Mouse (Mus musculus): ENCODE data around the gene Brms1.

The Brms1 gene

DNA sequence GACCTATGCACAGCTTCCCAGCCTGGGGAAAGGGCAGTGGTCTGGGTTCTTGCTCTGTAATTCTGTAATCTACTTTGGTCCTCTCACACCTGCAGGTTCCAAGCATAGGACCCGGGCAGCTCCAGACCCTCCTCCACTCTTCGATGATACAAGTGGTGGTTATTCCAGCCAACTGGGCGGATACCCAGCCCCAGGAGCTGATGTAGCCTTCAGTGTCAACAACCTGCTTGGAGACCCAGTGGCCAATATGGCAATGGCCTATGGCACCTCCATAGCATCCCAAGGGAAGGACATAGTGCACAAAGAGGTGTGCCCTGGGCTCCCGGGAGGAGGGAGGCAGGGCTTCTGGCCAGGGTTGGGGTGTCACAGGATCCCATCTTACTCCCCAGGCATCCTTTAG is 48.2 kb downstream of the Brms1 start:
- DNase-seq (ENCODE audit: low spot score): no peak

- no peak for DNase-seq (ENCODE audit: low spot score)
Measured at GRCm38 (mm10) chr19:5092083-5092482, 50.9 kb downstream of the Brms1 start.

- DNase-seq (ENCODE audit: low spot score): no peak
Measured at GRCm38 (mm10) chr19:5093481-5094242, 52.5 kb downstream of the Brms1 start.

GRCm38 (mm10) chr19:5094243-5094632 is 53.1 kb downstream of the Brms1 start:
- DNase-seq (ENCODE audit: low spot score): peak; percentile 90

GRCm38 (mm10) chr19:5094746-5095417 is 53.7 kb downstream of the Brms1 start:
- DNase-seq (ENCODE audit: low spot score): no peak

DNA sequence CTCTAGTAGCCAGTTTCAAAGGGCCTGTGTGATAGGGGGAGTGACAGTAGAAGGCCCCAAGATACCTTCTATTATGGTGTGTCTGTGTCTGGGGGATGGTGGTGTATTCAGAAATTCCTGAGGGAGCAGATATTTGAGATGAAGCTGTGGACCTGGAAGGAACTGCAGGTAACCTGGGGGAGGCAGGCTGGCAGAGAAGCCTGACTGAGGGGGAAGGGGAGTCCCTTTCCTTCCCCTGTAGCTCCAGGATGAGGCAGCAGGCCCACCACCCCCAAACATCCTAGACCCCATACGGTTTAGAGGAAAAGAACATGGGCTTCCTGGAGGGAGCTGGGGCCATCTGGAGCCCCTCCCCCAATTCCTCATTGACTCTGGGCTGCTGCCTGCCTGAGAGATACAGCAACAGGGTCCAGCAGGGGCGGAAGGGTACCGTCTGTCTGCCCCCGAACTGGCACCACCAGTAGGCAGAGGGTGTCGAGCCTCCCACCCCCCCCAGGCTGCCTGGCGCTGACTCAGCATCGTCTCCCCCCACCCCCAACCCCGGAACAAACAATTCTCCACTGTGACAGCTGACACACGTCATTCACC is 54.8 kb downstream of the Brms1 start:
- no peak for DNase-seq (ENCODE audit: low spot score)

DNA sequence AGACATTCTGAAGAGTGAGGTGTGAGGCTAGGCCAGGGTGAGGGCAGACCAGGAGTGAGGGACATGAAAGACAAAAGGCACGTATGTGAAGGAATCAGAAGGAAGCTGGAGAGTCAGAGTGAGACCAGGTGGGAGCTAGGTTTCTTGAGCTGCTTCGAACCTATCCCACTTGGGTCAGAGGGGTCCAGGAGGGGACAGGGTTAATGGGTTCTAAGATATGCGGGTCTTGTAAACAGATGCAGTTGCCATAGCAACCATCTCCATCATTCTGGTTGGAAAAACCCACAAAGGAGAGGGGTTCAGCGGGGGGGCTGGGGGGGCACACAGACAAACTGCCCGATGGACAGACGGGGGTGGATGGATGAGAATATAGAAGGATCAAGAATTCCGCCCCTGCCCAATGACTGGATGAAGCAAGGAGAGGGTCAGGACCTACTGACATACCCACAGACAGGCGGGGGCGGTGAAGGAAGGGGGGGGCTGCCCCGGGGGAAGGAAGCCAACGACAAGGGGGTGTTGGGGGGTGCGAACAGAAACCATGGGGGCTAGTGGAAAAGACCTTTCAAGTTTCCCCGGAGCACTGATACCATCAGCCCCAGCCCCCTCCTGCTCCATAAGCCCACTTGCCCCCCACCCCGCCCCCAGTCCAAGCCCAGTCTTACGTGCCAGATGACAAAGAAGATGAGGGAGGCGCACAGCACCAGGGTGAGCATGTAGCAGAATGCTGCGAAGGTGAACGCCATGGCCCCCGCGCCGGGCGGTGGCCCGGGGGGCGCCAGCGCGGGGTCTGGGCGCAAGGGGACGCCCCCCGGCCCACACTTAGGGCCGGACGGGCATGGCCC is 56.6 kb downstream of the Brms1 start:
- DNase-seq (ENCODE audit: low spot score): no peak

DNA sequence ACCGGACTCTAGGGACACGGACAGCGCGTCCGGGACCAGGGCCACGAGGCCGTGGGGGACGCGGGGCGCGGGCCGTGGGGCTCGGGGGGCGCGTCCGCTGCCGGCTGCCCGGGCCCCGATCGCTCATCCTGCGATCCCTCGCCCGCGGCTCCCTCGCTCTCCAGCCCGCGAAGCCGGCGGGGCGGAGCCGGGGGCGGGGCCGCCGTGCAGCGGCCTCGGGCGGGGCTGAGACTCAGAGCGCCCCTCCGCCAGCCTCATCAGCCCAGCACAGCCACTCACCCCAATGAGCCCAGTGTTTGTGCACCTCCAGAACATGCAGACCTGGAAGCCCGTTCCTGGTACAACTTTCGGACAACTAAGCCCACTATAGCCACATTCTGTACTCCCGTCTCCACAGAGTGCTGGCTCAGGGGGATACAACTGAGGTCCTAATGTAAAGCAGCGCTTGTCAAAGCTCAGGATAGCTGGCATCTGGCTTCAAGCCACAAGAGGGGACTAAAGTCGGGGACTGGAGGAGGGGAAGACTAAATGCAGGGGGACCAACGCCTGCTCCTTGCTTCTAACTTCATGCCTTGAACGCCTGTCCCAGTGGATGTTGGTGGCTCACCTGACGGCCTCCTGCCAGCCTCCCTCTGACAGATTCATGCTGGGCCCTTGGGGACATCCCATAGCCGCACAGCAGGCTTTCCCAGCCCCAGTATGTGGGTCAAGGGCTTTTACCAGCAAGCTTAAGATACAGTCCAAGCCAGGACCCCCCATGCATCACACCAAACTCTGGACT is 57.4 kb downstream of the Brms1 start, which contains the start of gene Cnih2:
Gene Cnih2, minus strand, starts transcription at position 159 of the 781 bp plus-strand sequence.
- no peak for DNase-seq (ENCODE audit: low spot score)
